Mouse (Mus musculus): Measurements from ENCODE around the gene Arhgap19.

- TF ChIP-seq TCF12 (IDR thresholded peaks at IDR 0.05; ENCODE audit: low read depth, low read length): no peak
- no peak for TF ChIP-seq POLR2A (IDR thresholded peaks at IDR 0.05; ENCODE audit: low read depth, low read length)
- TF ChIP-seq CTCF (conservative IDR thresholded peaks at IDR 0.05 in 1 of 2, IDR thresholded peaks at IDR 0.05 in 1 of 2; ENCODE audit: low read depth in 2 of 2, low read length in 2 of 2): no peak
- TF ChIP-seq UBTF (IDR thresholded peaks at IDR 0.05; ENCODE audit: low read depth, low read length): no peak
- TF ChIP-seq TBP (conservative IDR thresholded peaks at IDR 0.05; ENCODE audit: low read depth, low read length): no peak
- TF ChIP-seq GABPA (IDR thresholded peaks at IDR 0.05; ENCODE audit: insufficient replicate concordance, low read depth, low read length): no peak
- TF ChIP-seq NRF1 (IDR thresholded peaks at IDR 0.05; ENCODE audit: low read depth, low read length): no peak
- TF ChIP-seq POLR2AphosphoS2 (IDR thresholded peaks at IDR 0.05; ENCODE audit: low read depth, low read length): no peak
- no peak for TF ChIP-seq E2F4 (IDR thresholded peaks at IDR 0.05; ENCODE audit: insufficient replicate concordance, low read depth, low read length)
- no peak for TF ChIP-seq ETS1 (conservative IDR thresholded peaks at IDR 0.05; ENCODE audit: low read depth, low read length)
- no peak for TF ChIP-seq USF1 (IDR thresholded peaks at IDR 0.05; ENCODE audit: low read depth, low read length)
Observed at GRCm38 (mm10) chr19:41828941-41829340, 27.1 kb upstream of the Arhgap19 start.

All from CH12.LX (cell line).